Mouse (Mus musculus) layer of hippocampus, adult 9-10 months (tissue): ENCODE measurements around the gene Plekha8.

Experiments used
- DNase-seq: peaks from one replicate; pipeline ENCODE4 v3.0.0; 2022; ENCODE audit warnings: low spot score

Plekha8 gene

DNA sequence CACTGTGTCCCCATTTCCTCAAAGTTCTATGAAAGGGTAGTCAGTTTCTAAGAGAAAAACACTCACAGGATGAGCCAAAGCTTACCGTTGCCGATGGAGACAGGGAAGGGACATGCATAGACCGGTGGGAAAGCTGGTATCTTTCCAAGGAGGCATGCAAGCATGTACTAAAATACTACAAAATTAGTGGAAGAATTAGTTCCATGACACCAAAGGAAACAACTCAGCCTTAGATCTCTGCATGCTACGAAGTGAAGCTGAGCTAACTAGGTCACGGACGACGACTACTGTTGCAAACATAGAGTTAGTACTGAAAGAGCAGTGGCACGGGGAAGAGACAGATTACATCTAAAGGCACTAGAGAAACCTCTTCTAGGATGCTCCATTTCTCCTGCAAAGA, 8.0 kb upstream of the Plekha8 start:
- DNase-seq = no peak

DNA sequence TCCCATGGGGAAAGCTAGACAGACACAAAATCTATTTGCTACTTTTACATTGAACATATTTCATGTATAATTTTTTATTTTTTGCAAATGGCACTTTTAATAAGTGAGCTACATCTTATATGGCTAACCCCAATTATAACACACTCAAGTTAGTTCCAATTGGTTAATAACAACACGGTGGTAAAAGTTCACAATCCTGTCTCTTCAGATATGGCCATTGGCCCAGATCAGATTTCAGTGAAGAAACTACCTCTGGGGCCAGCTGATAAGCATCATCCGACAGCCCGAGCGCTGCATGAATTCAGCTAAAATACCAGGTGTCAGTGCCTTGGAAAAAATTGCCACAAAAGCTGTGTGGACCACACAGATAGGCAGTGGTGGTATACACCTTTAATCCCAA, 7.2 kb upstream of the Plekha8 start:
- no peak for DNase-seq

DNA sequence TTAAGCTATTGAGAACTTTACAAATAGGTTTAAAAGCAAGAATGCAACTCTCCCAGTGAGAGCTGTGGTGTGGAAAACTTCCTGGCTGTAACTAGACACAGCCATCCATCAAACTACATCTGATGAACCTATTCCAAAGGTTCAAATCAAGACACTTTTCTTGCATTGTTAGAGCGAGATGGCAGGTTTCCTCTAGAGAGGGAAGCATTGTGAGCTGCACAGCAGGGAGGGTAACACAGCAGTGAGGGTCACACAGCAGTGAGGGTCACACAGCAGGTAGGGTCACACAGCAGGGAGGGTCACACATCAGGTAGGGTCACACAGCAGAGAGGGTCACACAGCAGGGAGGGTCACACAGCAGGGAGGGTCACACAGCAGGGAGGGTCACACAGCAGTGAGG, 6.7 kb upstream of the Plekha8 start:
- no peak for DNase-seq

DNA sequence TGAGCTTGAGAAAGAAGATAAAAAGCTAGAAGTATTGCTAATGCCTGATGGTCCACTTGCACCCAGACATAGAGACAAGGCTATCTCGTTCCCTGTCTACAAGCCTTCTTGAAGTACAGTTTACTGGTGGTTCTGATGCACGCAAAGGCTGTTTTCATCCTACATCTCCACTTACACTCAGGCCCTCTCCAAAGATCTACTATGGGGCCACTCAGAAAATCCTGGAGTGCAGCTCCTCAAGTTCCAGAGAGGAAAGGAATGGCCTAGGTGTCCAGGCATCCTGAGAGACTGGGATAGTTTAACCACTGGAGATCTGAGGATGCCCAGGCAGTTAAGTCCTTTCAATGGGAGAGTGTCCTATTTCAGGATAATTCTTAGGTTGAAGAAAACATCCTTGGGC, 4.2 kb upstream of the Plekha8 start:
- DNase-seq = no peak

DNA sequence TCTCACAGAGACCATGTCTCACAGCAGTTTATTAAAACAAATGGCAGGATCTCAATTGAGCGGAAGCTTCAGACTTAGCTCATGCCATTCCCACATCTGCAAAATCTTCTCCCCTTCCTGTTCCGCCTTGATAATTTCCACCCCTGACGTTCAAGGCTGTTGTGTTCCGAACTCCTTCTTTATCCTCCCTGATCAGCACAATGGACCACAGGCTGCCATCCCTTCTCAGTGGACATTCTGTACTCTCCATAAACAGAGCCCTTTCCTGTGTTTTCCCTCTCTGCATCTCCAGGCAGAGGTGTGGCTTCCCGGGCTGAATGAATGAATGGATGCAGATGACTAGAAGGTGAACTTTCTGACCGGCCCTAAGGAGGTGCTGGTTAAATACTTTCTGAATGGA, 3.1 kb upstream of the Plekha8 start:
- DNase-seq = no peak

DNA sequence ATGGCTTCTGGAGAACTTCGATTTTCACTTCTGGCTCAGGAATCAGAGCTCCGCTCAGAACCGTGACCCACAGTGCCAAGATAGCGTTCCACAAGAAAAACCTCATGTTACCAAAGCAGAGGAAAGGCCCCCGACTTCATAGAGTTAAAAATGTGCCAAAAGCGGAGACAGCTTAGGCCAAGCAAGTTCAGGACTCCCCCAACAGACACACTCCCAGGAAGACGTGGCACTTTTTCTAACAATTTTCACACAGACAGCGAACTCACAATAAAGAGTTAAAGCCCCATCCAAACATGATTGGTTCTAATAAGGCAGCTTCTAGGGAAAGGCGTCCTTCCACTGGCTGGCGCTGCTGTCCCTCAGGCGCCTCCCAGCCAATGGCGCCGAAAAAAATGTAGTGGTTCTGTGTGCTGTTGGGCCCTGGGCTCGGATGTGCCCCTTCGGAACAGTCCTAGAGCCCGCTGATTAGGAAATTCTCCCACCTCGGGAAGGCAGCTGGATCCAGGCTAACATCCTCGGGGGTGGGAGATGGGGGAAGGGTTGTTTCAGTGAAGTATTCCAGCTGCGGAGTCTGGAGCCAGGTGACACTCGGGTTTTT, 1.9 kb upstream of the Plekha8 start:
- peak; percentile 92 for DNase-seq

DNA sequence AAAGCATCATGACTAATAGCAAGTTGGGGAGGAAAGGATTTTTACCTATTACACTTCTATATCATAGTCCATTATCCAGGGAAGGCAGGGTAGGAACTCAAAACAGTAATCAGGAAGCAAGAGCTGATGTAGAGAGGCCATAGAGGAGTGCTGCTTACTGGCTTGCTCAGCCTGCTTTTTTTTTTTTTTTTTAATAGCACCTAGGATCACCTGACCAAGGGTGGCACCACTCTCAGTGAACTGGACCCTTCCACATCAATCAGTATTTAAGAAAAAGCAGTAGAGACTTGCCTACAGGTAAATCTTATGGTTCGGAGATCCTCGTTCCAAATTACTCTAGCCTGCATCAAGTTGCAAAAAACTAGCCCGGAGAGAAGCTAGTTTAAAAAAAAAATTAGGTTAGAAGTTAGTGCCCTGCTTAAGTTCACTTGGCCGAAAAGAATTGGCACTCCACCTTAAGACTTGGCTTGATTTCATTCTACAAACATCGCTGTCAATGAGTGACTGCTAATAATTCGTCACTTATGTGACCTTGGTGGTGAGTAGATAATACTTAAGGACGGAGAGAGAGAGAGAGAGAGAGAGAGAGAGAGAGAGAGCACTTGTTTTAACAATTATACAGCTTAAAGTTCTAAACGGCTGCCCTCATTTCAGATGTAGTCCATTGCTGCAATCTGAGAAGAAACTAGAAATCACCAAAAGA, 994 bp upstream of the Plekha8 start:
- no peak for DNase-seq

DNA sequence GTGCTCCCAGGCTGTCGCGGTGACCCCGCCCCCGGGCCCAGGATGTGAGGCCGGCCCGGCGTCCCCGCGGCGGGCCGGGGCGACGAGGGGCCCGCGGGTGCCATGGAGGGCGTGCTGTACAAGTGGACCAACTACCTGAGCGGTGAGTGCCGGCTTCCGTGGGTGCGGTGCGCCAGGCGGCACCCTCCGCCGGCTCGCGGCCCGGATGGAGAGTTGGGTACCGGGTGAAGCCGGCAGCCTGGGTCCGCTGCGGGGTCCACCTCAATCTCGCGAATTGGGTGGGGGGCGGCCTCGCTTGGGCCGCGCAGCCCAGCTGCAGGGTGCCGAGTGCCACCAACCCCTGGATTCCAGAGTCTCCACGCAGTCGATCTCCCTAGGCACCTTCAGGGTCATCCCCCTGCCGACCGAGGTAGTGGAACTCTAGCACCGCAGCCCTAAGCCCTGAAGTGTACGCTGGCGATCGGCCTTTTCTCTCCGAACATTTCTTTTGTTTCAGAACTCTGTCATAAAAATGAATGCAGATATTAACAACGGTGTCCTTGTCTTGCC, 493 bp downstream of the Plekha8 start:
- DNase-seq = no peak

DNA sequence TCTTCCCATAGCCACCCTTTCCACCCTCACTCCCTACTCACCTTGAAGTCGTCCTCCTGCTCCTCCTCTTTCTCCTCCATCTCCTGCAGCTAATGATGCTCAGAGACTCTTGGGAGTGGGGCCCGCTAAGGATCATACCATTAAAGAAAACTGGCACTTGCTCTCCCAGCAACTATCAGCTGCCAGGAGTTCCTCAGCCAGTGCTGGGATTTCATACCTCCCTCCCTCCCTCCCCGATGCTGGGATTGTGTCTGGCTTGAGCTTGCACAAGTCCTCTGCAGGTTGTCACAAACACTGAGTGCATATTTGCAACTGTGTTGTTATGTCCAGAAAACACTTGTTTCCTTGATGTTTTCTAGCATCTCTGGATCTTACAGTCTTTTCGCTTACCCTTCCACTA, 2.3 kb downstream of the Plekha8 start, which contains the start of gene Fkbp14:
Fkbp14 (minus strand) TSS at position 101 of the 400 bp plus-strand sequence.
- no peak for DNase-seq

DNA sequence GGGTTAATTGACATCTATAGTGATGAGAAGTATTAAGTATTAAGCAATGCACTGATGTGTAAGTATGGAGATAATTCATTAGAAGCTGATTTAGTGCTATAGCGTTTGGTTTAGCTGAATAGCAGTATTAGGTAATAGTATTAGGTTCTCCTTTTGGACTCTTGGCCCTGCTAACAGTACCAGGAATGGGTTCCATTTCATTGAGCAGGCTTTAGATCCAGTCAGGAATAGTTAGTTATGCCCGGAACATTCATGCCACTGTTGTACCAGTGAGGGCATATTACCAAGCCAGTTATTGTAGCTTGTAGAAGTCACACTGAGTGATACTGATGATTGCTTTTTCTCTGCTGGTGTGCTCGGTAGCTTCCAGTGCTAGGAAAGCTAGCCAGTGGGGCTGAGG, 2.8 kb downstream of the Plekha8 start:
- DNase-seq = no peak

DNA sequence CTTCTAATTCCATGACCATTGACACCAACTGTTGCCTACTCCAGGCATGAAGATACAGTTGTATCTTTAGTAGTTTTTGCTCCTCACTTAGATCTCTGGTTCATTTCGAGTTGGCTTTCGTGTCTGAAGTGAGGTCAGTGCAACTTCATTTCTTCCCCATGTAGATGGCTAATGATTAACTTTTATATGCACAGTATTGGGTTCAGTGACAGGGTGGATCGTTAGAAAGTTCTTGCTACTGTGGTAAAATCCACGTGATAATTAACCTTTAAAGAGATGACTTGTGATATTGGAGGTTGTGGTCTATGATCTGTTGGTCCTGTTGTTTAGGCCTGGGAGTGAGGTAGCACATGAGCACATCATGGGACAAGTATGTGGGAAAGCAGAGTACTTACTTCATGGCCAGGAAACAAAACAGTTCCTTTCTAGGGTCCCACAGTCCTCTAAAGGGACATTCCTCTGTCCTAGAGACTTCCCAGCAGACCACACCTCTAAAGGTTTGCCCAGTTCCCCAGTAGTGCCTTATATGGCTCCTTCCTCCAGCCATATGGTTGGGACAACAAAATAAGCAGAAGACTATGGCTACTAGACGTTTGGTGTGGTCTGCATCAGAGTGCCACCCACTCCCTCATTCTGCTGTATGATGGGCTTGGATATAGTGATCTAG, 5.9 kb downstream of the Plekha8 start:
- DNase-seq = no peak

DNA sequence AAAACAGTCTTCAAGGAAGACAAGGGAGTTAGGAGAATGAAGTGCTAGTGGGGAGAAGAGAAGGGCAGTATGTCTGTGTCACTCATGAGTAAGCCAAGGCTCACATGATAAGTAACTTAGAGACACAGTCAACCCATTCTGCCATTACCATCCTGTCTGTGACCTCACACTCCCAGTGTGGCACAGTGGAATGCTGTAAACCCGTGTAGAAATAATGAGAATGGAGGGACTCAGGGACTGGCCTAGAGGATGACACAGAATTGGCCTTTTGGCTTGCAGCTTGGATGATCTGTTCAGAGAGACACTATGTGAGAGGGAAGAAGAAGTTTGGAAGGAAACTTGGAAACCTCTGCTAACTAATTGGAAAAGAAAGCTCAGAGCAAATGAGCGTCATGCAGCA, 8.0 kb downstream of the Plekha8 start:
- DNase-seq = no peak

DNA sequence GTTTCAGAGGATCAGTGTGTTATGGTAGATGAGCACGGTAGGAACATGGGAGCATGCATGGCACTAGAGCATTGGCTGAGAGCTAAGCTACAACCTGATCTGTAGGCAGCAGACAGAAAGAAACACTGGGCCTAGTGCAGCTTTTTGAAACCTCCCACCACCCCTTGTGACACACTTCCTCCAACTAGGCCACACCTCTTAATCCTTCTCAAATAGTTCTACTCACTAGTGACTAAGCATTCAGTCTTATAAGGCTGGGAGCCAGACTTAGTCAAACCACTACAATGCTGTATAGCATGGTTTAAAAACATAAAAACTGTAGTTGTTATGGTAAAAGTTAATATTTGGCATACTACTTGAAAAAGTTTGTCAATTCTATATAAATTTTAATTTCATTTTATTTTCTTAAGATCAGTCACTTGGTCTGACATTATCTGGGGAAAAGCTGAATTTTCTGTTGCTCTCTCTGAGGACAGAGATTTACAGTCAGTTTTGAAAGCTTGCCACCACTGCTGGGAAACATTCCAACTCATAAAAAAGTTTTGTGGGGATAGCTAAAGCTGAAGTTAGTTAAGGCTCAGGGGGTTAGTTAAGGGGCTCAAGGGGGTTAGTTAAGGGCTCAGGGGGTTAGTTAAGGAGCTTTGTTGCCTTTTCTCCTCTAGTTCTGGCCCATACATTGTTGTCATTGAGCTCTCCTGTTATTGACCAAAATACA, 9.2 kb downstream of the Plekha8 start:
- no peak for DNase-seq

DNA sequence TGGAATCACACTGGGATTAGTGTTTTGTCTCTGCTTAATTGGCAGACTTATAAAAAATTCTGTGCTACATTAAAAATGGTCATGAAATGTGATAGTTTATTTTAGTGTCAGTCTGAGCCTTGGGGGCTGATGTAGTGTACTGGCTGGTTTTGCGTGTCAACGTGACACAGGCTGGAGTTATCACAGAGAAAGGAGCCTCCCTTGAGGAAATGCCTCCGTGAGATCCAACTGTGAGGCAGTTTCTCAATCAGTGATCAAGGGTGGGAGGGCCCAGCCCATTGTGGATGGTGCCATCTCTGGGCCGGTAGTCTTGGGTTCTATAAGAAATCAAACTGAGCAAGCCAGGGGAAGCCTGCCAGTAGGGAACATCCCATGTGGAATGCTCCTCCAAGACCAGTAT, 11.3 kb downstream of the Plekha8 start:
- DNase-seq = no peak

DNA sequence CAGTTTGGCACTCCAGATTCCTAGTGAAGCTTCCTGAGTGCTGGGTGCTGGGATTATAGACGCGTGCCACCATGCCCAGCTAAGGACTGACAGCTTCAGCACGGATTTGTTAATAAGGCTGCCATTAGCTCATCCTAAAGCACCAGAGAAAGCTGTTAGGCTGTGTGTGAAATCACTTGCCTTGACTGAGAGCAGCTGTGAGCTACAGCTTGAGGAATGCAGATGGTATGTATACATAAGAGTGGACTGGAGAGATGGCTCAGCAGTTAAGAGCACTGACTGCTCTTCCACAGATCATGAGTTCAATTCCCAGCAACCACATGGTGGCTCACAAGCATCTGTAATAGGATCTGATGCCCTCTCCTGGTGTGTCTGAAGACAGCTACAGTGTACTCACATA, 22.5 kb downstream of the Plekha8 start:
- DNase-seq = no peak

DNA sequence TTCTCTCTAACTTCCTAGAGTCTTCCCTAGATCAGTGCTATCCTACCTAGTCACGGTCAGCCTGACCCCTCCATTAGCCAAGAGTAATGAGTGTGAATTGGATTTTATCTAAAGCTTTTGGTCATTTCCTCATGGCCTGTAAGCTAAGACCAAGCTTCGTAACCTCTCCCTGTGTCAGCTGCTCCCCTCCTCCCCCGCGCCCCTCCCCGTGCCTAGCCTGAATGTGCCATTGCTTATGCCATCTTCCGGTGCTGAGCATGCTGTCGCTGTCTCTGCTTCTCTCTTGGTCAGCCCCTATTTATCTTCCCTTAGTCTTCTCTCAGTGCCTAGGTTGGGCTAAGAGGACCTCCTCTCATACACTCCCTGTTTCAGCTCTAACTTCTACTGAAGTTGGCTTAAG, 24.6 kb downstream of the Plekha8 start:
- DNase-seq = no peak

DNA sequence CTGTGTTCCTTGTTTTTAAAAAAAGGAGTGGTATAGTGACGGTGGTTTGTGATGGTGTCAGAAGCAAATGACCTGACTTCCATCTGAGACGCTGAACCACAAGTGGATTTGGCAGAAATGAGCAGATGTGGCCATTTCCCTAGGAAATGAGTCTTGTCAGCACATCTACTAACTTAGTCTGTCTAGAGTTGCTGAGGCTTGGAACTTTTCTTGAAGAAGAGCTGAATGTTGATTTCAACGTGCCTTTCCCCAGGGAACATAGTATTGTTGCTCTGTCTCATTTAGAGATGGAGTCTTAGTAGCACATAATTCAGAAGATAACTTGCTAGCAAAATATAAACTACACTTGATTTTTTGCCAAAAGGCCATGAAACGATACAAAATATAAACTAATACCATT, 25.4 kb downstream of the Plekha8 start:
- no peak for DNase-seq

DNA sequence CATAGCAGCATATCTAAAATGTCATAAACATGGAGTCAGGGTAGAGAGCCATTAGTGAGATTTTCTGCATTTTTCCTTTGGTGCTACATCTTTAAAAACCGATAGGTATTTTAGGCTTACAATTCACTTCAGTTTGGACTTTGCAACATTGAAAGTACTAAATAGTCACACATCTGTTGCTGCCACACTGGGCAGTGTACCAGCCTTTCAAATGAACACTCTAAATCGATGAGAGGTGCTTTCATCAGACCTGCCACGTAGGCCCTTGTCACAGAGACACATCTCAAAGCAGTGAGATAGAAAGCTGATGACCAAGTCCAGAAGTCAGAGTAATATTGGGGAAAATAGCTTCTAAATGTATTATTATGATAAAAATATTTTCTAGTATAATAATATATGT, 33.5 kb downstream of the Plekha8 start:
- DNase-seq = no peak

DNA sequence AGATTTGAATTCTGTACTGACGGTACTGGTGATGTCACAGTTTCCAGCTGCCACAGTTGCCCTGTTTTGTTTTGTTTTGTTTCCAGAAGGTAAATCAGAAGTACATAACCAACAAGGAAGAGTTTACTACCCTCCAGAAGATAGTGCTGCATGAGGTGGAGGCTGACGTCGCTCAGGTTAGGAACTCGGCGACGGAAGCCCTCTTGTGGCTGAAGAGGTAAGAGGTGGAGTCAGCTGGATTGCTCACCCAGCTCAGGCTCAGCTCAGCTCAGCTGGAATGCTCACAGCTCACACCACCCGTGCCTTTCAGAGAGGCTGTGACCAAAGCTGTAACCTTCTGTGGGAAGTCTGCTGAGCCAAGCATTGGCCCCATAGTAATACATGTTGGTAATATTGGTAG, 34.8 kb downstream of the Plekha8 start:
- DNase-seq = no peak

DNA sequence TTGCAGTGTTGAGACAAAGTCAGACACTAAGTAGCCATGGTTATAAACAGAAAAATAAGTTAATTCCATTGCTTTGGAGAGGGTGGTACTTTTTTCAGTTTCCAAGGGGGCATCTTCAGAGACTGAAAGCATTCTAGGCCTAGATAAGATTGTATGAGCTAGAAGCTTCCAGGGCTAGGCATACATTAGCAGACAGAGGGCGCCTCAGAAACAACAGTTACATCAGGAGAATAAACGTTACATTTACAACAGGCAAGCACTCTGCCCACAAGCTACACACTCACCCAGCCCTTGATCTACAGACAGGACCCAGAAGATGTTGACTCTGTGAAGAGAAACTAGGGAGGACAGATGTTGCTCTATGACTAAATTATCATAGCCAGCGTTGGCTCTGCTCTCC, 36.6 kb downstream of the Plekha8 start:
- DNase-seq = peak; percentile 24

DNA sequence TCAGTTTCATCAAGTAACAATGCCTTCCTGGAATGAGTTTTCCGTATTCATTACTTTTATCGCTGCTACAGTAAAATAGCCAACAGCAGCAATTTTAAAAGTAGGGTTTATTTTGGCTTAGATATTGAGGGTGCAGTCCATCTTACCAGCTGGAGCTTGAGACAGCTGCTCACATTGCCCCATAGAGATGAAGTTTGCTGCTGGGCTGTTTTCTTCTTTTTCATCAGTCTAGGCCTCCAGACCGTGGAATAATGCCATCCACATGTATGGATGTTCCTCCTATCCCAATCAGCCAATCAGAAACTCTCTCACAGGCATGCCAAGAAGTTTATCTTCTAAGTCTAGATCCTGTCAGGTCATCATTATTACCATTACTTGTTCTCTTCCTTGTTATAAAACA, 45.0 kb downstream of the Plekha8 start:
- no peak for DNase-seq

DNA sequence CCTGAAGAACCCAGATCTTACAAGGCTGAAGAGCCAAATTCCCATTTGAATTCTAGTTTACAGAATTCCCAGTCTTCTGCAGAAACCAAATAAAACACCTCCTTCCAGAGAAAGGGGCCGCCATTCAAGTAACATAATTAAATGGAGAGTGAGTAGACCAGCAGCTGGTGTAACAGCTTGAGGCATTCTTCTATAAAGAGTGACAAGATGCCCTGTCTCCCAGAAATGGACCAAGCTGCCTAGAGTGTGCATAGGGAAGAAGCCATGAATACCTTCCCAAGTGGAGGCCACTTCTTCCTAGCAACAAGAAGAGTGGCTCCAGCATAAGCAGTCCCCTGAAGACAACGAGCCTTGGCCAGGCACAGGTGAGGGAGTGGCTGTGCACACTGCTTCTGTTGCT, 47.0 kb downstream of the Plekha8 start:
- no peak for DNase-seq

DNA sequence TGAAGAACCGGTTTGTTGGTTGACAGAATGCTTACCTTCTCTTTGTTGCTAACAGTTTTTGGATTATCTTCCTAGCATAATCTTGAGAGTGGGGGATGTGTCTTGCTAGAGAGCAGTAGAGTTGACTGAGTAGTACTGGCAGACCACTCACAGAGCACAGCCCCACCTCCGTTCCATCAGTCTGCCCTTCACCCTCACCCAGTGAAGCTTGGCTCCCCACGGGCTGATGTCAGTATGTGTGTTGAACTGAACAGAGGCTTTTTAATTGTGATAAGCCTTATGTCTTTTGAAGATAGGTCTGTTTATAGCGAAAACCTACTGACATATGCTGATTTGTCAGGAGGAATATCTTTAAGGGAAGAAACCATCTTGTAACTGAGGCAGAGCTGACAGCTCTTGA, 48.3 kb downstream of the Plekha8 start:
- DNase-seq = no peak
